7 mouse cellular contexts compared by ENCODE assay signal in genomic region chr2:119970571-119970970, GRCm38 (mm10). TPM values are rescaled to one million over a fixed set of nuclear protein-coding genes. Genes with fewer than 3 reads are reported as not detected.
DNase-seq lines count a peak whose midpoint lies in the region; ATAC-seq and TF ChIP-seq lines count a peak whose summit lies in the region.

No protein-coding gene starts in this region.

- H3K9me3 ChIP-seq in G1E (replicated peaks) = no peaks in the 10 kb centered on the region

- no peak overlapping the region for H3K27ac ChIP-seq in liver, adult 2 months (replicated peaks; ENCODE audit: insufficient read depth, low read depth, low read length)

- peaks cover 5% of the 10 kb centered on the region for H3K36me3 ChIP-seq in liver, adult 2 months (ENCODE audit: control insufficient read depth, insufficient read depth, low read length)
- H3K36me3 ChIP-seq in G1E (replicated peaks) = peaks cover 17% of the 10 kb centered on the region
- no peaks in the 10 kb centered on the region for H3K36me3 ChIP-seq in splenic B cell, adult 2 months (ENCODE audit: control insufficient read depth, insufficient read depth, low read length, poor library complexity, severe bottlenecking)

- H3K9ac ChIP-seq in liver, adult 2 months (ENCODE audit: low read depth, low read length) = no peak overlapping the region

- WGBS in liver, adult 2 months = 10% methylated on average over 9 of the region's 9 CpGs

- no peaks in the 10 kb centered on the region for H3K27me3 ChIP-seq in liver, adult 2 months (ENCODE audit: control insufficient read depth, insufficient read depth, low read length)
- no peaks in the 10 kb centered on the region for H3K27me3 ChIP-seq in G1E (ENCODE audit: insufficient read depth, low read length)
- no peaks in the 10 kb centered on the region for H3K27me3 ChIP-seq in splenic B cell, adult 2 months (ENCODE audit: control insufficient read depth, insufficient read depth, low read length, poor library complexity, severe bottlenecking)

- H3K4me1 ChIP-seq in liver, adult 2 months (ENCODE audit: control insufficient read depth, insufficient read depth, low read length) = peaks cover 6% of the 10 kb centered on the region
- H3K4me1 ChIP-seq in G1E (ENCODE audit: insufficient read depth, low read depth, low read length) = peaks cover 23% of the 10 kb centered on the region

- peak; percentile 26; the same call in 1 of the 2 replicates for TF ChIP-seq CTCF in liver, adult 2 months (IDR thresholded peaks at IDR 0.05; ENCODE audit: low read depth, low read length)
- TF ChIP-seq CTCF in G1E (IDR thresholded peaks at IDR 0.05; ENCODE audit: low read depth, low read length) = peak; percentile 54; the same call in 1 of the 2 replicates

- DNase-seq in liver, adult 2 months (ENCODE audit: extremely low read depth, low read depth, low spot score) = peak; percentile 65
- no peak for DNase-seq in liver
- peak; percentile 29 for DNase-seq in G1E (ENCODE audit: low spot score)
- peak; percentile 60 for DNase-seq in adrenal gland, postnatal 10 days
- DNase-seq in left cerebral cortex, postnatal 4 days = peak; percentile 17
- peak; percentile 77 for DNase-seq in splenic B cell, adult 2 months (ENCODE audit: low read depth, low spot score)

- intact Hi-C loops in left cerebral cortex, postnatal 4 days (cut with DNase I) = loop anchor here (5.0 kb wide), 1 partner anchor 37 kb away; no protein-coding TSS in a partner anchor

- ATAC-seq in G1E (ENCODE audit: extremely low read depth, insufficient number of reproducible peaks, low FRiP score, poor library complexity, severe bottlenecking) = no peak
- ATAC-seq in erythroid progenitor cell, adult 5-6 weeks (replicated peaks; ENCODE audit: low FRiP score, poor library complexity, severe bottlenecking) = 0 out of 2 replicates have a peak, but pooled peaks have one; percentile 36

- no peaks in the 10 kb centered on the region for H3K79me2 ChIP-seq in liver, adult 2 months (ENCODE audit: control insufficient read depth, insufficient read depth, low read length)

- no peak for TF ChIP-seq POLR2A in liver, adult 2 months (IDR thresholded peaks at IDR 0.05; ENCODE audit: extremely low read depth, insufficient read depth, low read length)

- H3K4me3 ChIP-seq in liver, adult 2 months (ENCODE audit: insufficient read depth, low read depth, low read length) = no peak overlapping the region
- no peak overlapping the region for H3K4me3 ChIP-seq in G1E (ENCODE audit: low read depth, low read length)

RNA-seq across cellular contexts. Expression of gene Mapkbp1, which starts 1.9 kb away (rescaled TPM):
- total RNA-seq in liver, adult 2 months (2014; rRNA removed) = 2.9 and 3.3 TPM in 2 replicates
- polyA plus RNA-seq in liver, adult 2 months (2012; rRNA removed) = 2.2 and 4.6 TPM in 2 replicates
- total RNA-seq in G1E (2014; fragmentation: Nextera tagmentation) = 9.3 and 9.8 TPM in 2 replicates
- total RNA-seq in G1E (2017) = 3.7 and 3.9 TPM in 2 replicates
- polyA plus RNA-seq in G1E (2012) = 2.8 and 4.2 TPM in 2 replicates
- 10 to 100 TPM; 12.0 to 15.3 TPM for total RNA-seq in adrenal gland, postnatal 10 days (2021)
- under 0.01 and 0.42 TPM in 2 replicates for total RNA-seq in erythroid progenitor cell, adult 5-6 weeks (2015; ENCODE audit: low replicate concordance)
- total RNA-seq in erythroid progenitor cell, adult 5-6 weeks (2017; ENCODE audit: low replicate concordance) = 1.2 and 4.4 TPM in 2 replicates
- 10 to 100 TPM; 81.6 to 85.0 TPM for total RNA-seq in left cerebral cortex, postnatal 4 days (2021)

RNA-seq across cellular contexts. Expression of gene Jmjd7, which starts 56.7 kb away (rescaled TPM):
- 1.7 and 2.8 TPM in 2 replicates for total RNA-seq in liver, adult 2 months (2014; rRNA removed)
- 4.6 and 6.5 TPM in 2 replicates for polyA plus RNA-seq in liver, adult 2 months (2012; rRNA removed)
- total RNA-seq in G1E (2014; fragmentation: Nextera tagmentation) (2.8 and 3.7 TPM in 2 replicates), G1E (2017) (0.66 and 0.70 TPM in 2 replicates)
- 3.2 TPM in 2 replicates for polyA plus RNA-seq in G1E (2012)
- 10 to 100 TPM in 1 of 2 experiments, 1 to 10 TPM in 1; 9.3 to 11.9 TPM for total RNA-seq in adrenal gland, postnatal 10 days (2021)
- 1.4 TPM in 1 of 2 replicates, not detected in the other for total RNA-seq in erythroid progenitor cell, adult 5-6 weeks (2015; ENCODE audit: low replicate concordance)
- 0.64 TPM in 1 of 2 replicates, not detected in the other for total RNA-seq in erythroid progenitor cell, adult 5-6 weeks (2017; ENCODE audit: low replicate concordance)
- 10 to 100 TPM; 10.2 to 11.1 TPM for total RNA-seq in left cerebral cortex, postnatal 4 days (2021)

RNA-seq across cellular contexts. Expression of gene Gm28042, which starts 56.7 kb away (rescaled TPM):
- 0.13 and 1.5 TPM in 2 replicates for total RNA-seq in liver, adult 2 months (2014; rRNA removed)
- polyA plus RNA-seq in liver, adult 2 months (2012; rRNA removed) = 0.91 and 1.8 TPM in 2 replicates
- total RNA-seq in G1E (2014; fragmentation: Nextera tagmentation) (not detected in 2 replicates), G1E (2017) (0.05 and 0.23 TPM in 2 replicates)
- 0.06 and 0.21 TPM in 2 replicates for polyA plus RNA-seq in G1E (2012)
- 1 to 10 TPM in 1 of 2 experiments, under 1 TPM in 1; 0.69 to 4.7 TPM for total RNA-seq in adrenal gland, postnatal 10 days (2021)
- not detected in 2 replicates for total RNA-seq in erythroid progenitor cell, adult 5-6 weeks (2015; ENCODE audit: low replicate concordance)
- total RNA-seq in erythroid progenitor cell, adult 5-6 weeks (2017; ENCODE audit: low replicate concordance) = not detected in 2 replicates
- total RNA-seq in left cerebral cortex, postnatal 4 days (2021) = 1 to 10 TPM; 3.7 to 5.4 TPM

Comparison
In these comparisons a context has a peak if more than half of its experiments do, and no peak if none do; other contexts are left out.
1. RNA of gene Mapkbp1, which starts 1.9 kb away (total RNA-seq): 81.6 to 85.0 TPM in left cerebral cortex, postnatal 4 days; 12.0 to 15.3 TPM in adrenal gland, postnatal 10 days, 3.7 to 9.8 TPM in G1E, 2.9 to 3.3 TPM in liver, adult 2 months and under 0.01 to 4.4 TPM in erythroid progenitor cell, adult 5-6 weeks; every median in the first group is over 4 times any median in the second.